Mouse (Mus musculus) embryonic fibroblast, embryonic 13.5 days (primary cell): ENCODE data around the gene Ccdc85c.

Source experiments
- CTCF ChIP-seq: IDR thresholded peaks from 2 replicates; pipeline ENCODE4 v1.5.1; 2011; ENCODE audit warnings: mild to moderate bottlenecking, control low read depth, low read length, moderate library complexity, borderline replicate concordance; ENCODE audit not compliant: insufficient read depth
- POLR2A ChIP-seq: IDR thresholded peaks from 2 replicates; pipeline ENCODE4 v1.6.1; 2011; ENCODE audit warnings: low read depth, mild to moderate bottlenecking, control low read depth, low read length, moderate library complexity

DNA sequence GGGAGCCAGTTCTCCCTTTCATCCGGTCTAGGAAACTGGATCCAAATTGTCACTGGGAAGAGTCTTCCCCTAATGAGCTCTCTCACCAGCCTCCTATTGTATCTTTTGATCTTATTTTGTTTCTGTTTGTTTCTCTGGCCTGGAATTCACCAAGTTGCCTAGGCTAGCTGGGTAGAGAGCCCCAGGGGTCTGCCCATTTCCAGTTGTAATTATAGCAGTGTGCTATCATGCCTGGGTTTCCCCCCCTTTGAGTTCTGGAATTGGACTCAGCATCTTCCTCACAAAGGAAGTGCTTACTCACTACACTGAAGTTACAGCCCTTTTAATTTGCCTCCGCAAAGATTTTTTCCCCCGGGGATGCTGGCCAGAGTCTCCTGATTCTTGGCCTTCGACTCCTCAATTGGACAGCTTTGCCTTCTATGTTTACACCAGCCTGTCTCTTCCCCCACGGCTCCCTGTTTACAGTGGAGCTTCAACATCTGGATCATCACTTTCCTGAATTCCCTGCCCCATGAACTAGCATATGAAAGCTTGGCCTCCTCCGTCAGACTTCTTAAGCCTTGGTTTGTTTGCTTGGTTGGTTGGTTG lies 28.6 kb upstream of the Ccdc85c start:
- no peak for TF ChIP-seq CTCF
- TF ChIP-seq POLR2A: no peak
